Mouse (Mus musculus) embryonic facial prominence, embryonic 11.5 days (tissue): Measurements from ENCODE around the gene Il1r1. TPM values are rescaled to one million over a fixed set of nuclear protein-coding genes. Genes with fewer than 3 reads are reported as not detected.
A peak's percentile ranks its signal among the peaks of the same experiment; 100 is the strongest.

Experiments used
- ATAC-seq: fragments of 200-750 bp; cut with Nextera tagmentation; replicated peaks from 2 replicates; pipeline ENCODE4 v1.8.0; 2017; ENCODE audit warnings: low read depth; ENCODE audit not compliant: insufficient number of reproducible peaks, low FRiP score, low TSS enrichment
- DNase-seq: peaks from one replicate; pipeline ENCODE4 v3.0.0-alpha.2; 2015; ENCODE audit warnings: low spot score
- H3K27ac ChIP-seq: fragments of 300-500 bp; sonication (generic); replicated peaks from 2 replicates; pipeline ENCODE4 v1.5.1; 2014; ENCODE audit warnings: mild to moderate bottlenecking, low read depth, low read length, control low read depth
- H3K27me3 ChIP-seq: fragments of 300-500 bp; sonication (generic); 2 replicates; pipeline ENCODE4 v1.6.1; 2014; ENCODE audit warnings: mild to moderate bottlenecking, low read length, moderate library complexity, mixed read lengths; ENCODE audit not compliant: control insufficient read depth, insufficient read depth
- H3K36me3 ChIP-seq: fragments of 300-500 bp; sonication (generic); replicated peaks from 2 replicates; pipeline ENCODE4 v1.6.1; 2014; ENCODE audit warnings: low read depth, mild to moderate bottlenecking, low read length, moderate library complexity, mixed read lengths; ENCODE audit not compliant: control insufficient read depth, insufficient read depth
- H3K4me1 ChIP-seq: fragments of 300-500 bp; sonication (generic); 2 replicates; pipeline ENCODE4 v1.6.1; 2014; ENCODE audit warnings: low read length, mixed read lengths; ENCODE audit not compliant: control insufficient read depth, insufficient read depth
- H3K4me2 ChIP-seq: fragments of 300-500 bp; sonication (generic); 2 replicates; pipeline ENCODE4 v1.6.1; 2014; ENCODE audit warnings: low read depth, mild to moderate bottlenecking, control low read depth, low read length, moderate library complexity
- H3K4me3 ChIP-seq: fragments of 300-500 bp; sonication (generic); 2 replicates; pipeline ENCODE4 v1.5.1; 2014; ENCODE audit warnings: low read depth, low read length, control low read depth
- H3K9ac ChIP-seq: fragments of 300-500 bp; sonication (generic); replicated peaks from 2 replicates; pipeline ENCODE4 v1.6.1; 2014; ENCODE audit warnings: mild to moderate bottlenecking, control low read depth, low read length
- H3K9me3 ChIP-seq: fragments of 300-500 bp; sonication (generic); replicated peaks from 2 replicates; pipeline ENCODE4 v1.6.1; 2016; ENCODE audit warnings: mild to moderate bottlenecking, low read length, inconsistent platforms, mixed read lengths; ENCODE audit not compliant: control insufficient read depth
- WGBS: fragments of 180-500 bp; shearing (Covaris S2); extraction: QIAGEN DNeasy Blood & Tissue Kit; methylation state at CpG from one replicate; pipeline ENCODE4 v1.1.7; 2014; 5-methylcytosine and 5-hydroxymethylcytosine counted together
- polyA plus RNA-seq: library from polyadenylated mRNA; unstranded; fragments of >200 nt; fragmentation: Nextera tagmentation; extraction: Ambion mirVana; gene quantifications from 2 replicates; pipeline ENCODE4 v1.2.1, GENCODE M21; 2014

Il1r1 gene
- 1.00 and 1.8 TPM in 2 replicates for polyA plus RNA-seq

- Histone ChIP-seq H3K27me3 (no peaks in the 10 kb centered on the region), H3K27ac (no peak within 1 kb of the TSS), H3K4me3 (no peak within 1 kb of the TSS), H3K9ac (no peak within 1 kb of the TSS), H3K36me3 (no peaks in the 10 kb centered on the region), H3K4me1 (no peaks in the 10 kb centered on the region), H3K4me2 (no peak within 1 kb of the TSS), H3K9me3 (no peaks in the 10 kb centered on the region)
- ATAC-seq (no peak), DNase-seq (no peak)
- WGBS, result 50% methylated on average over 12 of the region's 12 CpGs
Observed at GRCm38 (mm10) chr1:40224539-40225284, at the start of gene Il1r1. Gene Il1r1 (plus strand): TSS chr1:40225080.

DNA sequence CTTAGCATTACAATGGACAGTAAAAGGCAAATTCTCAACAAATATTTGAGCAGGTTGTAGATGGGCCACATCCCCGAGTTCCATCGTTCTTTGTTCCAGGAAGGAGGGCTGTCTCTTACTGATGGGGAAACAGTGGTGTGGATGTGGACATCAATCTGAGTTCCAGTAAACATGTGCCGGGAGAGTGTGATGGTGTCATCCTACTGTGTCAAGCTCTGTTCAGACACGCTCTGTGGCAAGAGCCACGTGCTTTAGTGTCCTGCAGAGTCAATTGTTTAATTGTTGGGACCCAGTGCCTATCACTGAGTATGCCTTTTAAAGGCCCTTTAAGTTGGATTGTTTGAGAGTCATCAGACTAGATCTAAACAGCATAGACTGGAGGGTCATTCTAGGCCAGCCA is 49.8 kb upstream of the Il1r1 start:
- Histone ChIP-seq H3K27me3 (no peaks in the 10 kb centered on the region), H3K4me2 (no peak overlapping the region), H3K9me3 (no peaks in the 10 kb centered on the region), H3K4me1 (no peaks in the 10 kb centered on the region), H3K36me3 (no peaks in the 10 kb centered on the region), H3K27ac (no peak overlapping the region), H3K9ac (no peak overlapping the region), H3K4me3 (no peak overlapping the region)
- no peak for DNase-seq
- 94% methylated on average over 5 of the region's 5 CpGs for WGBS
- ATAC-seq, result no peak

- Histone ChIP-seq H3K4me3 (no peak overlapping the region), H3K9ac (no peak overlapping the region), H3K9me3 (no peaks in the 10 kb centered on the region), H3K27me3 (no peaks in the 10 kb centered on the region), H3K4me1 (no peaks in the 10 kb centered on the region), H3K36me3 (no peaks in the 10 kb centered on the region), H3K4me2 (no peak overlapping the region), H3K27ac (no peak overlapping the region)
- 86% methylated on average over 1 of the region's 1 CpGs for WGBS
- DNase-seq (no peak), ATAC-seq (no peak)
Observed at GRCm38 (mm10) chr1:40175797-40176196, 49.1 kb upstream of the Il1r1 start.

GRCm38 (mm10) chr1:40179031-40179430 is 45.8 kb upstream of the Il1r1 start:
- Histone ChIP-seq H3K9ac (no peak overlapping the region), H3K9me3 (no peaks in the 10 kb centered on the region), H3K36me3 (no peaks in the 10 kb centered on the region), H3K27me3 (no peaks in the 10 kb centered on the region), H3K4me3 (no peak overlapping the region), H3K4me2 (no peak overlapping the region), H3K4me1 (no peaks in the 10 kb centered on the region), H3K27ac (no peak overlapping the region)
- WGBS, result 55% methylated on average over 4 of the region's 4 CpGs
- peak; percentile 19 for DNase-seq
- no peak for ATAC-seq

GRCm38 (mm10) chr1:40179493-40179892 is 45.4 kb upstream of the Il1r1 start:
- Histone ChIP-seq H3K9ac (no peak overlapping the region), H3K36me3 (no peaks in the 10 kb centered on the region), H3K4me3 (no peak overlapping the region), H3K4me2 (no peak overlapping the region), H3K27ac (no peak overlapping the region), H3K9me3 (no peaks in the 10 kb centered on the region), H3K4me1 (no peaks in the 10 kb centered on the region), H3K27me3 (no peaks in the 10 kb centered on the region)
- ATAC-seq (no peak), DNase-seq (peak; percentile 3)
- 55% methylated on average over 1 of the region's 1 CpGs for WGBS

- Histone ChIP-seq H3K4me1 (no peaks in the 10 kb centered on the region), H3K27ac (no peak overlapping the region), H3K4me2 (no peak overlapping the region), H3K9ac (no peak overlapping the region), H3K36me3 (no peaks in the 10 kb centered on the region), H3K4me3 (no peak overlapping the region), H3K9me3 (no peaks in the 10 kb centered on the region), H3K27me3 (no peaks in the 10 kb centered on the region)
- DNase-seq (no peak), ATAC-seq (no peak)
- 84% methylated on average over 2 of the region's 2 CpGs for WGBS
Observed at GRCm38 (mm10) chr1:40180861-40181260, 44.0 kb upstream of the Il1r1 start.

DNA sequence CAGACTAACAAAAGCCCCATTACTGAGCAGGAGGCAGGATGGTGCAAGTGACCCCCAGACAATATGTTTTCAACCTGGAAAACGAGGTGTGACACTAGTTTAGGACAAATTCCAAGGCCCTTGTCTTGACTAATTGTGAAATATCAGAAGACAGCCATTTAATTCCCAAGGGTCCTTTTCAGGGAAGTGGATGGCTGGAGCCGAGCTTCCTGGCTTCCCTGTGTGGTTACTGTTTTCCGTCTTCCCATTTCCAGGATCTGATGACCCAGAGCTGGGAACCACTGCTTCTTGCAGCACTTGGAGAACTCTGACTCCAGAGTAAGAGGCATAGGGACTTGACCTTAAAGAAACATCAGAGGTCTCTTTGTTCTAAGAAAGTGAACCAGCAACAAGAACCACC is 43.2 kb upstream of the Il1r1 start:
- no peak overlapping the region for H3K4me2 ChIP-seq
- H3K27me3 ChIP-seq, result no peaks in the 10 kb centered on the region
- H3K36me3 ChIP-seq, result no peaks in the 10 kb centered on the region
- no peak overlapping the region for H3K9ac ChIP-seq
- H3K27ac ChIP-seq, result no peak overlapping the region
- ATAC-seq, result no peak
- no peak overlapping the region for H3K4me3 ChIP-seq
- WGBS, result 40% methylated on average over 3 of the region's 3 CpGs
- H3K4me1 ChIP-seq, result no peaks in the 10 kb centered on the region
- no peak for DNase-seq
- H3K9me3 ChIP-seq, result no peaks in the 10 kb centered on the region

DNA sequence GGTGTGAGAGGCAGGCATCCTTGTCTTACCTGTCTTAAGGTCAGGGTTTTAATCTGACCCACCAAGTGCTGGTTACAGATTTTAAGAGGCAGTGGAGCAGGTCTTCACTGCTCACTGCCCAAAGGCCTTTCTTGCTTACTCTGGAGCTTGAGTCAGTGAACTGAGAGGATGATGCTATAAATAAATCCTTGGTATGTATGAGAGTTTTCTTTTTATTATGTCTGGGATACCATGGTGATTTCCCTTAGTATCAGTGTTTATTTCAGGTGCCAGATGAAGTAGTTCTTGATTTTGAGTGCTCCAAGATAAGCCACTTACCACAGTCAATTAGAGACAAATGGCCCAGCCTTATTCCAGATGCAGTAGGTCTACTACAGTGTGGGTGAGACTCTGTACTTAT is 41.5 kb upstream of the Il1r1 start:
- ATAC-seq (no peak), DNase-seq (no peak)
- no peaks in the 10 kb centered on the region for H3K9me3 ChIP-seq
- no peak overlapping the region for H3K4me2 ChIP-seq
- no peak overlapping the region for H3K9ac ChIP-seq
- no peak overlapping the region for H3K4me3 ChIP-seq
- no peaks in the 10 kb centered on the region for H3K27me3 ChIP-seq
- no peaks in the 10 kb centered on the region for H3K36me3 ChIP-seq
- no peaks in the 10 kb centered on the region for H3K4me1 ChIP-seq
- H3K27ac ChIP-seq, result no peak overlapping the region
